Mouse (Mus musculus) liver, embryonic 14 days (tissue): Measurements from ENCODE around the gene Larp4b. TPM values are rescaled to one million over a fixed set of nuclear protein-coding genes. Genes with fewer than 3 reads are reported as not detected.

Experiments
- polyA plus RNA-seq: library from polyadenylated mRNA; depleted of rRNA; stranded (reverse); fragments of >200 nt; gene quantifications from 2 replicates; pipeline ENCODE4 v1.2.3, GENCODE M21; 2012; rRNA removed

Larp4b gene
- 15.9 and 19.7 TPM in 2 replicates for polyA plus RNA-seq

DNA sequence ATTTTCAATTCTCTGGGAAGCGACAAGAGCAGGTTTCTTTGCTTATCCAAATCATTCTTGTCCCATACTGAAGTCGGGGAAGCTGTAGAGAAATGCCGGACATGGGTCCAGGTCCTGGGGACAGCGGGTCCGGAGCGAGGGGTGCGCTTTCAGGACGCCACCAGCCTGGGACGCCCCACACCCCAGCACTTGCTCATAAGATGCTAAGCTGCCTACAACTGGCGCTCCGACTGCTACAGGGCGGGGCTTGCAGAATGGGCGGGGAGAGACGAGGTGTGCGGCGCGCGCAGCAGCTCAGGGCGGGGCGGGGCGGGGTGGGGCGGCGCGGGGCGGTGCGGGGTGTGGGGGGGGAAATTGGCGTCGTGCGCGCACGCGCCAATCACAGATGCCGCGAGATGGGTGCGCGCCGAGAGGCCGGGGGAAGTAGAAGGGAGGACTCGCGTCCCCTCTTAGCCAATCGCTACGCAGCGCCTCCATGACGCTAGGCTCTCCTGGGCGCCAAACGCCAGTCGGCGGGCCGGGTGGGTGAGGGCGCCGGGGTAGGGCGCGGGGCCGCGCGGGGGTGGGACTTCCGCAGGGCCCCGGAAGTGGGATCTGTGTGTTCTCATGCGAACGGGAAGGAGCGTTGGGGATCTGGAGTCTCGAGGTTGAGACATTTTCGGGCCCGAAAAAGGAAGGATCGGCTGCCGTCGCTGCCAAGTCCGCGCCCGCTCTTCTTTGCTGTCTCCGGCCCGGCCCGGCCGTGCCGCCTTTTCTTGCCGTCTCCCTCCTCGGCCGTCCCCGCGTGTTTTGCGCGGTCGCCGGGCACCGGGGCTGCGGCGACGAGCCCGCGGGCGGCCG, at the start of gene Larp4b:
Gene Larp4b (plus strand): TSS at position 566 of the 840 bp plus-strand sequence.

Other genes with a start within 250 kb of the Larp4b start
- gene Wdr37, start 222.0 kb upstream of the Larp4b start, polyA plus RNA-seq = 4.2 and 5.5 TPM in 2 replicates
- gene Idi1, start 208.4 kb upstream of the Larp4b start, polyA plus RNA-seq = 54.4 and 60.4 TPM in 2 replicates
- not detected in 2 replicates for gene Gm9745, start 145.7 kb upstream of the Larp4b start, polyA plus RNA-seq
- gene Idi2, start 141.0 kb upstream of the Larp4b start, polyA plus RNA-seq = 0.02 TPM in 1 of 2 replicates, not detected in the other
- gene Gtpbp4, start 97.8 kb upstream of the Larp4b start, polyA plus RNA-seq = 17.2 and 17.5 TPM in 2 replicates
- gene Dip2c, start 182.6 kb downstream of the Larp4b start, polyA plus RNA-seq = 0.63 and 0.65 TPM in 2 replicates